Mouse (Mus musculus) layer of hippocampus, adult 11-12 months (tissue): ENCODE results near the gene Armc9.

Experiments
- DNase-seq: peaks from one replicate; pipeline ENCODE4 v3.0.0; 2022; ENCODE audit warnings: low spot score

The Armc9 gene

GRCm38 (mm10) chr1:86154133-86154823 lies at the start of gene Armc9:
Gene Armc9, plus strand, starts transcription at chr1:86154780.
- peak; percentile 96 for DNase-seq

DNA sequence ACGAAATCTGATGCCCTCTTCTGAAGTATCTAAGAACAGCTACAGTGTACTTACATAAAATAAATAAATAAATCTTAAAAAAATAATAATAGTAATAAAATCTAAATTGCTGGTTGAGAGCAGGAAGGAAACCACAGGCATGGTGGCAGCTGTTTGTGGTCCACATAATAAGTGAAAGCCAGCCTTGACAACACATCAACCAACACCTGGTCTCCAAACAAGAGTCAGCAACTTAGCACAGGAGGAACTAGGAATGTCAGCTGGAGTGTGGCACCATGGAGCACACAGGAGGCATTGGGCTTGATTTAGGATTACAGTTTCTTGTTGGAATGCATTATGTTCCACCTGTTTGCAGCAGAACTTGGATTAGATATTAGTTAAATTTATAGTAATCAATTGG lies 49.5 kb upstream of the Armc9 start:
- DNase-seq, result no peak

- peak; percentile 37 for DNase-seq
Measured at GRCm38 (mm10) chr1:86111779-86112178, 42.8 kb upstream of the Armc9 start, which contains the start of gene Htr2b. Gene Htr2b, minus strand, starts transcription at chr1:86111970.

DNA sequence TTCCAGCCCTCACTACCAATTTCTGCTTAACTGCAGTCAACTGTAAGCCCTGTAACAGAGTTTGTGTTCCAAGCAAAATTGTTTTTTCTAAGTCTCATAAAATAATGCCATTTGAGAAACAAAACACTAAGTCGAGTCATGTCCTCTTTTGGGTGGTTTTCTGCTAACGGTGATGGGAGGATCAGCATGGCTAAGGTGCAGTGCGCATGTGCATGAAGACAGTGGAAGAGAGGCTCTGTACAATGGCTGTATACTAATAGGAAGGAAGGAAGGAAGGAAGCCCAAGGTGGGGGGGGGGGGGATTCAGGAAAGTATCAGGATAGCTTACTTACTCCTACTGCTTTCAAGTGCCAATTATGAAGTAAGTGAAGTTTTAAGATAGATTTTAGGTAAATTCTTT lies 40.4 kb upstream of the Armc9 start:
- DNase-seq, result no peak

GRCm38 (mm10) chr1:86119549-86119948 lies 35.0 kb upstream of the Armc9 start:
- DNase-seq, result no peak

GRCm38 (mm10) chr1:86126036-86126435 lies 28.5 kb upstream of the Armc9 start:
- no peak for DNase-seq

DNA sequence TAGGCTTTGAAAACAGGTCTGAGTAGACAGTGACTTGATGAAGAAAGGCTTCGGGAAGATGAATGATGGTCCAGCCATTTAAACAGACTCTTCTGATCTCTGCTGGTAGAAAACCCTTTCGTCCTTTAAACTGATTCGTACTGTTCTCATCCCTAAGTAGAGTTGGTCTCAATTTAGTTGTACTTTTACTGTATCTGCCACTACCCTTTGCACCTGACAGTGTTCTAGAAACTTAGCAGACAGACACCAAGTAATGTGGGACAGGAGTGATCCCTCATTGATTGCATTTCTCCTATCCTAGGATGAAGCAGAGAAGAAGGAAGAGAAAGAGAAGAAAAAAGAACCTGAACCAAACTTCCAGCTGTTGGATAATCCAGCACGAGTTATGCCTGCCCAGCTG lies 21.2 kb upstream of the Armc9 start, which contains the start of gene Gm21972:
TSS of gene Gm21972 (plus strand) at position 301 of the 400 bp plus-strand sequence.
- no peak for DNase-seq

DNA sequence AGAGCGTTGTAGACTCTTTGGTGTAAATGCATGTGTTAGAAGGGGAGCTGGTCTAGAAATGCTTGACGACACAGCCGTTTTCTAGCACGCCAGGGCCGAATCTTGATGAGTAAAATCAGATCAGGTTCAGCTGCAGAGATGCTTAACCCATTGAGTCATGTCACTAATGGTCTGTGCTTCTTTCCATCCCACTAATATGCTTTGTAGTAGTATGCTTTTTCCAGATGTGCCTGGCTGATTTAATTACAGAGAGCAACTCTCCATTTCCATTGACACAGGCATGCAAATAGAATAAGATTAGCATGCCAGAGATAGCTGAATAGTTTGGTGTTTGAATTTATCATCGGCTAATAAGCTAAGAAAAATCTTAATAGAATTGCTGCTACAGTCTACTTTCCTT lies 19.3 kb upstream of the Armc9 start:
- DNase-seq, result no peak

- DNase-seq, result no peak
Measured at GRCm38 (mm10) chr1:86141081-86141480, 13.5 kb upstream of the Armc9 start.

- no peak for DNase-seq
Measured at GRCm38 (mm10) chr1:86143165-86143564, 11.4 kb upstream of the Armc9 start.

DNA sequence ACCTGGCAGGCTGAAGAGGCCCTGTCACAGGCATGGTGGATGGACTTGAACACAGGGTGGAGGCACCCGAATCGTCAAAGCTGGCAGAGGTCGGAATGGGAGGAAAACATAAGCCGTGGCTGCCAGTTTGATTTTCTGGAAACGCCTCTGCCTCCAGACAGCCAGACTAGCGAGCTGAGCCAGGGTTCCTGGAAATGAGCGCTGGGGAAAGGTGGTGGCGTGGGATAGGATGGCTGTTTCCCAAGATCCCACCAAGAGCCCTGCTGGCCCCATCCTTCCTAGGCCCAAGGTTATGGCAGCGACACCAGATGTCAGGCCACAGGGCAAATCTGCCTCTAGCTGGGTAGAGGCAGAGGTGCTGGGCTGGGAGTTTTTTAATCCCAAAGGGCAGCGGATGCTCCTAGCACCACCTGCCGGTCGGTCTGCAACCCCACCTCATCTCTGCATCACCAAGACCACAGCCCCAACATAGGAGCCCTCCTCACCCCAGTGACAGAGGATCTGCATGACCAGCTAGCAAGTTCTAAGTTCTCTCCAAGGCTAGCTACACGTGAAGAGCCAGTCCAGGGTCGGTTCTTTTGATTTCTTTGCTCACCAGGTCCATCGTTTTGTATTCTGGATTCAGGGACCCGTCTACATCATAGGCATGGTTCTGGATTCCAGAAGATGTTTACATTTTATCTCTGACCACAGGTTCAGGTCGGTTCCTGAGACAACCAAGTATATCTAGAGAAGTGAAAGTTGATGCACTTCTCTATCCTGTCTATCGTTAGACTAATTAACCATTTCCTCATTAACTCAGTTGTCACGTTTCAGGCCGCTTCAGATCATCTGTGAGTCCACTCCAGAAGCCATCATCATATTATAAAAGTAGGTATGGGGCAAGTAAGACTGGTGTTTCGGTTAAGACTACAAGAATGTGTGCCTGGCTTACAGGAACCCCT lies 10.3 kb upstream of the Armc9 start:
- DNase-seq, result no peak

DNA sequence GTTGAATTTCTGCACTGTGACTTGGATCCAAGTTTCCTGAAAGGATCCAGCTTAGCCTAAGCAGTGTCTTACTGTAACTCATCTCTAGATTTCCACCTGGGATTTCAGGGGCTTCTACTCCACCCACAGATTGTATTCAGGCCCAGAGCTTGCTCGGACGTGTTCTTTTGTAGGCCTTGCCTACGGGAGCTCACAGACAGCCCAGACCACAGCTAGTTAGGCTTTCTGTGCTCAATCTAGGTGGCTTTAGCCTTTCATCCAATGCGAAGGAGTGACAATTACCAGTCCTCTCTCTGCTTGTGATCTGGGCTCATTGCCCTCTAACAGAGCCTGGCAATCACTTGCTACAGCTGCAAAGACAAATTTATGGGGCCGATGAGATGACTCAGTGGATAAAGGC lies 8.3 kb upstream of the Armc9 start:
- DNase-seq, result no peak

DNA sequence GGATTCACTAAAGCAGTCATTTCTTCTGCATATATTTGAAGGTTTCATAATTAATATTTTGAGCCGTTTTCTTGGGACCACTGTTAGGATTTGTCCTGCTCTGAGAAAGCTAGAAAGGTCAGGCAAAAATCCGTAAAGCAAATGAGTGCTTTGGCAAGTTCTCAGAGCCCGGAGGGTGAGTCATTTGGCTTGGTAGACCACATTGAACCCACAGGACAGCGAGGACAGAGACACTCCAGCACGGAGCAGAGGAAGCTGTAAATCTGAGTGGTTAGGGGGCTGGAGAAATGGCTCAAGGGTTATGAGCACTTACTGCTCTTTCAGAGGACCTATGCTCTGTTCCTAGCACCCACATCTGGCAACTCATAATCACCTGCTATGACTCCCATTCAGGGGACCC lies 7.0 kb upstream of the Armc9 start:
- DNase-seq, result no peak

- DNase-seq, result no peak
Measured at GRCm38 (mm10) chr1:86148161-86148560, 6.4 kb upstream of the Armc9 start.

GRCm38 (mm10) chr1:86150929-86151328 lies 3.7 kb upstream of the Armc9 start:
- no peak for DNase-seq

DNA sequence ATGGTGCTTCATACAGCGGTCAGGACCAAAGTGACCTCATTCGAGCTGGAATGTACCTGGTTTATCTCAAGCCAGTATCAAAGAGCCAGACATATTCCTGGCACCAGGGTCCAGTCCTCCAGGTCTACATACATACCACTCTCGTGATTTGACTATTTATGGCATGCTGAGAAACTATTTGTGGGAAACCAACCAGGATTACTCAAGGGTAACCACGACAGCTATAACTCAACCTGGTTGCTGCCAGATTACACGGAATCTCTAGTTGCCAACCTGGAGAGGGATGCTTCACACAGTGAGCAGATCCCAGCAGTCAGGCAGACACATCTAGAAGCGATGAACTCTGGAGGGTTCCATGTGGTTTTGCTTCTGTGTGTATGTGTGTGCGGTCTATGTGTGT lies 3.2 kb upstream of the Armc9 start:
- no peak for DNase-seq

- no peak for DNase-seq
Measured at GRCm38 (mm10) chr1:86152618-86153017, 2.0 kb upstream of the Armc9 start.

DNA sequence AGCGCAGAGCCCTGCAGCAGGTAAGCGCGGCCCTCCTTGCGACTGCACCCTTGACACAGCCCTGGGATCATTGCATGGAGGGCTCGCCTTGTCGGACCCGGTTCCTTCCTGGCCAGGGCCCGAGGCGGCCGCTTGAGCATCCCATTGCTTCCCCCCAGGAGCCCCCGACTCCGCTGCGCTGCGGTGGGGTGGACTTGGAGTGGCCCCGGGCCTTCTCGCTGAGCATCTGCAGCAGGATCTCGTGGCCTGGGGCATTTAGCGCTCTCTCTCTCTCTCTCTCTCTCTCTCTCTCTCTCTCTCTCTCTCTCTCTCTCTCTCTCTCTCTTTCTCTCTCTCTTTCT lies 214 bp downstream of the Armc9 start:
- no peak for DNase-seq

GRCm38 (mm10) chr1:86156075-86156474 lies 1.5 kb downstream of the Armc9 start:
- DNase-seq, result no peak

DNA sequence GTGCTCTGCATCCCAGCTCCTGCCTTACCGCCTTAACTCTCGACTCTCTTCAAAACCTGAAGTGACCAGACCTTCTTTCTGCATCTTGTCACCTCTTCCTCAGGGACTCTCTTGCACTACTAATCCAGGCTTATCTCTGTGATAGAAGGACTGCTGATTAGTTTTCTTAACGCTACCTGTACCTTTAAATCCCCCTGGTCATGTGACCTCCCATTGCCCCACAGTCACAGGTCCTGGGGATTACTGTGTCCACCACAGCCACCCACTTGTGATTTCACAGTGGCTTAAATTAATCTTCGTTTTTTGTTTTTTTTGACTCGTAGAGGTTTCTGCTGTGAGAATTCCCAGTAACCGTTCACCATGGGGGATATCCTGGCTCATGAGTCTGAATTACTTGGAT lies 2.0 kb downstream of the Armc9 start:
- no peak for DNase-seq

DNA sequence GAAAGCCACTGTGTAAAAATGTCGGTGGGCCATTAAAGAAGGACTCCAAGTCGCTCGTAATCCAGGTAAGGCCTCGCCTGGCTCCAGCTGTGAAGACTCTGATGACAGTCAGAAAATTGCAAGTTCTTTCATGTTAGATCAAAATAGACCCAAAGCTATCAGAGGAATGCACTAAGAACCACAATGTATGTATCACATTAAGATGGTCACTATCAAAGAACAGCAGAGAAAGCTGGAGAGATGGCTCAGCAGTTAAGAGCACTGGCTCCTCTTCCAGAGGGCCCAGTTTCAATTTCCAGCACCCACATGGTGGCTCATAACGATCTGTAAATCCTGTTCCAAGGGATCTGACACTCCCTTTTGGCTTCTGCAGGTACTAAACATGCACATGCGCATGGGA lies 5.5 kb downstream of the Armc9 start:
- no peak for DNase-seq

DNA sequence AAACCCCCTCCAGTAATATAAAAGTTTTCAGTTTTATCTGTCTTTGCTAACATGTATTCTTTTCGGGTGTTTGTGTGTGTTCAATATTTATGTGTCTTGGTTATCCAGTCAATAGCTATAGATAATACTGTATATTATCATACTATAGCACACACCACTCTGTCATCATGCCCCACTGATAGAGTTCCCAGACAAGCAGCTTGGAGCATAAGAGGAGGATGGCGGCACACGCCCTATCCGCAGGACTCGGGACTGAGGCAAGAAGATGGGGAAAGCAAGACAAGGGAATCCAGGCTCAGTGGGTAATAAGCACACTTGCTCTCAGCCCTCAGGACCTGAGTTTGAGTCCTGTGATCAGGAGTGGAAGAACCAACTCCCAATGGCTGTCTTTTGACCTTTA lies 5.9 kb downstream of the Armc9 start:
- no peak for DNase-seq

GRCm38 (mm10) chr1:86161061-86161460 lies 6.5 kb downstream of the Armc9 start:
- no peak for DNase-seq
